Mouse (Mus musculus) sigmoid colon, adult 10 weeks (tissue): ENCODE measurements around the gene Derl2. TPM values are rescaled to one million over a fixed set of nuclear protein-coding genes. Genes with fewer than 3 reads are reported as not detected.

Experiments
- polyA plus RNA-seq: library from polyadenylated mRNA; stranded (reverse); fragments of 350-450 nt; fragmentation: Illumina TruSeq; extraction: RNeasy Lipid Tissue Mini Kit (QIAGEN cat#74804); gene quantifications from one replicate; pipeline ENCODE4 v1.2.3, GENCODE M21; 2014; ENCODE audit warnings: low read depth, low replicate concordance

Gene Derl2
- polyA plus RNA-seq: 81.2 TPM

GRCm38 (mm10) chr11:71019201-71020068 is at the start of gene Derl2, which contains the start of gene Mis12:
Derl2 (minus strand) TSS chr11:71019841.
Mis12 (plus strand) TSS chr11:71019611.

GRCm38 (mm10) chr11:71033163-71033761 is 13.6 kb upstream of the Derl2 start, which contains the start of gene 6330403K07Rik:
6330403K07Rik (minus strand) TSS chr11:71033513.

DNA sequence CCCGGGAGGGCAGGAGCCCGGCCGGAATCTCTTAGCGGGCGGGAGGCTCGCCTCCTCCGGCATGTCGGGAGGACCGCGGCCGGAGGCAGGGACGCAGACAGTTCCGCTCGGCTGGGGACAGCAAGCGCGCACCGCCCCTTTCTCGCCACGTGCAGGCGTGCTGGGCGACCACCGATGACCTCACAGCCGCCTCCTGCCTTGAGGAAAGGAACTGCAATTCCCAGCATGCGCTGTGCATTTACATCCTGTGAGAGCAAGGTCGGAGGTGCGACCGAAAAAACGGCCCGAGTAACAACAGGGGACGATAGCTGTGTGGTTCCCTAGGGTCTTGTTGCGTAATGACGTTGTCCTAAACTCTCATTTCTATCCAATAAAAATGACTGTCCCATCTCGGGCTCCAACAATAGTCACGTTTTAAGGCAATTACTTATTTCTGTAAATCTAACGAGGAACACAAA is 15.3 kb downstream of the Derl2 start, which contains the start of gene Dhx33:
Gene Dhx33 (minus strand): TSS at position 122 of the 458 bp plus-strand sequence.

DNA sequence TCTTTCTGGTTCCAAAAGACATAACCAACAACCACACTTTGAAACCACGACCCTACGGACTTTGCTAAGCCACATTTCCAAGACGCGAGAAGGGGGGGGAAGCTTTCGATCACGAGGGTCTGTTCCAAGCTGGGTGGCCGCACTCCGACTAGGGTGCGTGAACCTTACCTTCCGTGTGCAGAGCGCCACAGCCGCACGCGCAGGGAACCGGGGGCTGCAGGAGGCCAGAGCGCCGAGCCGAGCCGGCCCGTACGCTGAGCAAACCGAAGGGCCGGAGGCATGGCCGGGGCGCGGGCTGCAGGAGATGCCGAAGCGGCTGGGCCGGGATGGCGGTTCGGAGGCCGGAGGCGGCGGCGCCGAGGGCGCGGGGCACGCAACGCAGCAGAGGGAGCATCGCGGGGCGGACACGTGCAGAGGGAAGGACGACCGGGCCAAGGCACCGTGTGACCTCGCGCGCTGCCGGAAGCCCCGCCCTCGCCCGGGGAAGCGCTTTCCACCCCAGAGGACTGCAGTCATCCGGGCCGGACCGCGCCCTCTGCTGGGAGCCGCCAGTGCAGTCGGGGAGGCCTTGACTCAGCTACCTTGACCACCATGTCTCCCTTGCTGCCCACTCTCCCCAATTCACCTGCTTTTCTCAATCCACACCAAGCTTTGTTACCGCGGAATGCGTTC is 36.9 kb downstream of the Derl2 start, which contains the start of gene C1qbp:
Gene C1qbp (minus strand): TSS at position 470 of the 672 bp plus-strand sequence.

DNA sequence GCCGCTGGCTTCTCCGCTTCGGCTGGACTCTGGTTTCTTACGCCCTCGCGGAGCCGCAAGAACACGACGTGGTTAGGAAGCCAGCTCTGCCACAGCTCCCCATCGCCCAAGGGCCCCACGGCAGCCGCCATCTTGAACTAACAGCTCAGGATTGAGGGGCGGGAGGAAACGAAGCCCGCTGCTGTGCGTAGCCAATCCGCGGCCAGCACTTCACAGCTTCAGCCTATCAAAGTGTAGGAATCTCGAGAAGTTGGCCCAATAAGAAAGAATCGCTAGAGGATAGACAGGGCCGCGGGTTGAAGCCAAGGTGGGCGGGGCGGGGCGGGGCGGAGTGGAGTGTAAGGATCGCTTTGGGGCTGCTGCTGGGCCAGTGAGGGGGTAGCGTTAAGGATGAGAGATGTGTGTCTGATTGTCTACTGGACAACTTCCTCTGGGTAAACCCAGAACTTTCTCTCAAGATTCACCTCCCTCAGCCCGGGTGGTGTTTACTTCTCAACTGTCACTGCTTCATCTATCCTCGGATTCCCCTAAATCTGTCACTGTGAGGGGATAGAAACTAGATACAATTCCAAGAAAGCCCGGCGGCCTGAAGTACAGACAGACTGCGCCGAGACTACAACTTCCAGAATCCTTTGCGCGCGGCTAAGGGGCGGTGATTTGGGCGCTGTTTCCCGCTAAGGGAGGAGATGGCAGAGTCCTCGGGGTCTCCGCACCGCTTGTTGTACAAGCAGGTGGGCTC is 49.7 kb downstream of the Derl2 start, which contains the start of the genes Nup88 and Rpain:
Gene Nup88 (minus strand): TSS at position 153 of the 739 bp plus-strand sequence.
Gene Rpain (plus strand): TSS at position 393 of the 739 bp plus-strand sequence.

Other genes starting within 250 kb of the Derl2 start
- gene Scimp, start 207.3 kb downstream of the Derl2 start, polyA plus RNA-seq: 2.0 TPM
- 39.1 TPM for gene Rabep1, start 175.1 kb downstream of the Derl2 start, polyA plus RNA-seq
- gene Nup88, start 49.9 kb downstream of the Derl2 start, polyA plus RNA-seq: 148 TPM
- gene Rpain, start 49.6 kb downstream of the Derl2 start, polyA plus RNA-seq: 7.4 TPM
- gene C1qbp, start 36.8 kb downstream of the Derl2 start, polyA plus RNA-seq: 113 TPM
- 13.9 TPM for gene Dhx33, start 15.4 kb downstream of the Derl2 start, polyA plus RNA-seq
- 42.6 TPM for gene Mis12, start 230 bp downstream of the Derl2 start, polyA plus RNA-seq
- gene 6330403K07Rik, start 13.7 kb upstream of the Derl2 start, polyA plus RNA-seq: 4.3 TPM
- gene Nlrp1a, start 124.9 kb upstream of the Derl2 start, polyA plus RNA-seq: 0.25 TPM
- 15.7 TPM for gene Nlrp1b, start 210.9 kb upstream of the Derl2 start, polyA plus RNA-seq